Mouse (Mus musculus): ENCODE data around the gene Git1.

Gene Git1

DNA sequence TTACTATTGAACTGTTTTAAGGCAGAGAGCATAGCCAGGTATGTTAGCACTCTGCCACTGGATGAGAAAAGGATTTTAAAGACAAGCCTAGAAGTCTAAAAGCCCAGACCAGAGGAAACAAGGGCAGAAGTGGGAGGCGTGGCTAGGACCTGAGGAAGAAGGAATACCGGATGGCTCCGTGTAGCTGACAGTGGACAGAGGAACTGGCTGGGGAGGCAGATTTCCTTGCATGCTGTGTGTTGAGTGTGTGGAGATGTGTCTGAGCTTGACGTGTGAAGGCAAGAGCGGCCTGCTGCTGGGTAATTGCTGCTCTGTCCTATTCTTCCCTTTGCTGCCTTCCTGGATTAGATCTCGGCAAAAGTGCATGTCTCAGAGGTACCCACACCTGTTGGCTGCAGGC, 9.1 kb downstream of the Git1 start:
- DNase-seq (ENCODE audit: low read depth) = no peak

DNA sequence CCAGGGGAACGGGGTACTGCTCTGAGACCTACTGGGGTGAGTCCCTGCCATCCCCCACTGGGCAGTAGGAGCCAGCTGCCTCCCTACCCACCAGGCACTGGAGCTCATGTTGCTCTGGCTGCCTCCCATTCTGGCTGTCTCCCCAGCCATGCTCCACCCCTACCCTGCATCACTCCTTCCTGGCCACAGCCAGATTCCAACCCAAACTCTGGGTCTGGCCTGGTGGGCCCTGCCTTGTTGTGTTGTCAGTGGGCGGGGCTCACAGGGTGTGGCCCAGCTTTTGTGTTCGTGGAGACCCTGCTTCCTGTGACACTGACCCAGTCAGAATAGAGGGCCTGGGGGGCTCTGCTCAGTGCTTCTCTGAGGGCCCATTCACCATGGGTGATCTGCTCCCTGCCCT, 10.1 kb downstream of the Git1 start:
- no peak for DNase-seq (ENCODE audit: low read depth)

DNA sequence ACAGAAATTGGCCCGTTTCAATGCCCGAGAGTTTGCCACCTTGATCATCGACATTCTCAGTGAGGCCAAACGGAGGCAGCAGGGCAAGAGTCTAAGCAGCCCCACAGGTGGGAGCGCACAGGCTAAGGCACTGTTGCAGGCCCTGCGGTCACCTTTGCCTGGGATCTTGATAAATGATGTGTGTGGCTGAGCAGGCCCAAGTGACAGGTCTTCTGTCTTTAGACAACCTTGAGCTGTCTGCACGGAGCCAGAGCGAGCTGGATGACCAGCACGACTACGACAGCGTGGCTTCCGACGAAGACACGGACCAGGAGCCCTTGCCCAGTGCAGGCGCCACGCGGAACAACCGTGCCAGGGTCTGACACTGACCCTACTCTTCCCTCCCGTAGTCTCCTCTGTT, 11.0 kb downstream of the Git1 start:
- no peak for DNase-seq (ENCODE audit: low read depth)

DNA sequence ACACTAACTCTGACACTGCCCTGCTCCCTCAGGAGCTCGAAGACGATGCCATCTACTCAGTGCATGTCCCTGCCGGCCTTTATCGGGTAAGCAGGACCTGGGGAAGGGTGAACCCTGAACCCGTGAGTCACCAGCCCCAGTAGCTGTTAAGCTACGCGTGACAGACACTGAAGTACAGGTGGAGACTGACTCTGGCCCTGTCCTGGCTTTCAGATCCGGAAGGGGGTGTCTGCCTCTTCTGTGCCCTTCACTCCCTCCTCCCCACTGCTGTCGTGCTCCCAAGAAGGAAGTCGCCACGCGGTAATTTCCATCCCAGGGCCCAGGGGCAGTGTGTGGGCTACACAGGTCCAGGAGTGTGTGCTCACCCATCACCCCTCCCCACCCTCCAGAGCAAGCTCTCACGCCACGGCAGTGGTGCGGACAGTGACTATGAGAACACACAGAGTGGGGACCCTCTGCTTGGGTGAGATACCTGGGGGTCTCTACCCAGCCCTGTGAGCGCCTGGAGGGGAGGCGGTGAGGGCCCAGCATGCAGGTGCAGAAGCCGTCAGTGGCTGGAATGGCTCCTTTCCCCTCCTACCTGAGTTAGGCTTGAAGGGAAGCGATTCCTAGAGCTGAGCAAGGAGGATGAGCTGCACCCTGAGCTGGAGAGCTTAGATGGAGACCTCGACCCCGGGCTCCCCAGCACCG, 12.1 kb downstream of the Git1 start:
- DNase-seq (ENCODE audit: low read depth) = no peak

DNA sequence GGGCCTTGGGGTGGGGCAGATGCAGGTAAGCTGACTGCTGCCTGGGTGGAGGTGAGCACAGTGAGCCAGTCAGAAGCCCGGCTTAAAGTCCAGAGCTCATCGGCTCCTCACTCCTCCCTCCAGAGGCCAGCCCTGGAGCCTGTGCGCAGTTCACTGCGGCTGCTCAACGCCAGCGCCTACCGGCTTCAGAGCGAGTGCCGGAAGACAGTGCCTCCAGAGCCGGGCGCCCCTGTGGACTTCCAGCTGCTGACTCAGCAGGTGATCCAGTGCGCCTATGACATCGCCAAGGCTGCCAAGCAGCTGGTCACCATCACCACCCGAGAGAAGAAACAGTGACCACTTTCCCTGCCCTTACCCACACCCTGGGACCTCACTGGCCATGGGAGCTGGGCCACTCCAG, 12.9 kb downstream of the Git1 start:
- DNase-seq (ENCODE audit: low read depth) = no peak

DNA sequence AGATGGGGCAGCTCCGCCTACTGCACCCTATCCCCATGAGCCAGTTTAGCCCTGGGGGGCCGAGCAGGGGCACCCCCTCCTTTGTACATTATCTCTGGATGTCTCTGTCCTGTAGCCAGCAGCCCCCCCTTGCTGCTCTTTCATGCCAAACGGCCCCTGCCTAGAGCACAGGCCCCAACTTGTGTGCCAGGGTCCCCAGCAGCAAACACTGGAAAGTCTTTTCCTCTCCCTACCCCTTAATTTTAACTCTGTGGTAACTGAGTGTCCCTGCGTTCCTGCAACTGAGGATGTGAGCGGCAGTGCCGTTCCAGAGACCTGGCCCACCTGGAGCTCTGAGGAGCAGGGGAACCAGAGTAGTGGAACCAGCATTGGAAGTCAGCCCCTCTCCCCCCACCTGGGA, 13.6 kb downstream of the Git1 start:
- no peak for DNase-seq (ENCODE audit: low read depth)

DNA sequence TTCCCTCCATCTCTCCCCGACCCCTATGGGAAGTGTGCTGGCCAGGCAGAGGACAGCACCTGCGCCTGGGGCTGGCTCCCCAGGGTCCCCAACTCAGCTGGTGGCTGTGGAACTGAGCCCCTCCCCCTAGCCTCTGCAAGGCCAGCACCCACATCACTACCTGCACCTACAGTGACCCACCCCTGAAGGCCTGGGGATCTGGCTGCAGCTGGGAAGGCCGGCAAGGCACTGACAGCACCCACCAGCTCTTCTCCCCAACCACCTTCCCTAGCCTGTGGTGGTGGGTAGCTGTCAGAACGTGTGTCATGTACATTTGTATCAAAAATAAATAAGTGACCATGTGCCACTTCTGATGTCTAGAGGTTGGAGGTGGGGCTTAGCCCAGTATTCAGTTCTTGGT, 14.1 kb downstream of the Git1 start:
- DNase-seq (ENCODE audit: low read depth) = no peak

DNA sequence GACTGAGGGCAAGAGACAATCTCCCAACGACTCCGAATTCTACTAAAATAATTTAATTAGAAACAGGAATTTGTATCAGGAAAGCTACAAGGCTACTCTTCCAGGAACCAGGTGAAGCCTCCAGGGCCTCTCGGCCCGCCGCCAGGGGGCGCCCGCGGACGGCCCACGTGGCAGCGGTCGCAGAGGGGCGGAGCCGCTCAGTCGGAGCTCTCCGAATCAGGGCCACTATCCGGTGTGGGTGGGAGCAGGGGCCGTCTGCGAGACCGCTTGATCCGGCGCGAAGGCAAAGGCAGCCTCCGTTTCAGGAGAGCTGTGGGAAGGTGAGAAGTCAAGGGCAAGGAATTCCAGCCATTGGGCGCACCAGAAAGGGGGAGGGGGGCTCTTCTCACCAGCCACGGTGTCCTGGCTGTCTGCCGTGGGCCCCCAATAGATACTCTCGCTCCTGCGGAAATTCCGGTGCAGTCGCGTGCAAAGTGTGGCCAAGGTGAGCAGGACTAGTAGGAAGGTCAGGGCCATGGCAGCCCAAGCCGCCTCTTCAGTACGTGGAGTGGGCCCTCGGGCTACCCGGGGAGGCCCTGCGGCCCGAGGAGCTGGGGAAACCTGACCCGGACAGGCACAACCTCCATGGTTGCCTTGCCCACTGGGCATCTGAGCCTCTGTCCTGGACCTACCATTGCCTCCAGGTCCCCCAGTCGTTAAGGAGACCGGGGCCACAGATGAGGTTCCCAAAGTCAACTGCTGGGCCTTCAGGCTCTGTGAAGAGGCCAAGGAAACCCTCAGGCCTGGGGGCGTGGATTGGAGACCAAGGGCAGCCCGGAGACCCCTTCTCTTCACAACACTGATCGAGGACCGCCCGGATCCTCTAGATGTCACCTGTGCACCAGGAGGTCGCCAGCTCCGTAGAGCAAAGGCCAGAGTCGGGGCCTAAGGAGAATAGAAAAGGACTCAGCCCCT, 15.0 kb downstream of the Git1 start:
- peak; percentile 80 for DNase-seq (ENCODE audit: low read depth)

DNA sequence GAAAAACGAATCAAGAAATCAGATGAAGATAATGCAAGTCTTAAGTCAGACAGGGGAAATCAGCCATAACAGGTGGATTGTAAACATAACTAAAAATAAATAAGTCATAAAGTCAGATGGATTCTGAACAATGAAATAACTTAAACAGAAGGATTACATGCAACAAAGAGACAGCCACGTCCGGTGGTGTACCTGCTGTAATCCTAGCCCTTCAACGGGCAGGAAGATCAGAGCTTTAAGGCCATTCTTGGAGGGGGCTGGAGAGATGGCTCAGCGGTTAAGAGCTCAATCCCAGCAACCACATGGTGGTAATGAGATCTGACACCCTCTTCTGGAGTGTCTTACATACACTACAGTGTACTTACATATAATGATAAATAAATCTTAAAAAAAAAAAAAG, 18.0 kb downstream of the Git1 start:
- DNase-seq (ENCODE audit: low read depth) = no peak

DNA sequence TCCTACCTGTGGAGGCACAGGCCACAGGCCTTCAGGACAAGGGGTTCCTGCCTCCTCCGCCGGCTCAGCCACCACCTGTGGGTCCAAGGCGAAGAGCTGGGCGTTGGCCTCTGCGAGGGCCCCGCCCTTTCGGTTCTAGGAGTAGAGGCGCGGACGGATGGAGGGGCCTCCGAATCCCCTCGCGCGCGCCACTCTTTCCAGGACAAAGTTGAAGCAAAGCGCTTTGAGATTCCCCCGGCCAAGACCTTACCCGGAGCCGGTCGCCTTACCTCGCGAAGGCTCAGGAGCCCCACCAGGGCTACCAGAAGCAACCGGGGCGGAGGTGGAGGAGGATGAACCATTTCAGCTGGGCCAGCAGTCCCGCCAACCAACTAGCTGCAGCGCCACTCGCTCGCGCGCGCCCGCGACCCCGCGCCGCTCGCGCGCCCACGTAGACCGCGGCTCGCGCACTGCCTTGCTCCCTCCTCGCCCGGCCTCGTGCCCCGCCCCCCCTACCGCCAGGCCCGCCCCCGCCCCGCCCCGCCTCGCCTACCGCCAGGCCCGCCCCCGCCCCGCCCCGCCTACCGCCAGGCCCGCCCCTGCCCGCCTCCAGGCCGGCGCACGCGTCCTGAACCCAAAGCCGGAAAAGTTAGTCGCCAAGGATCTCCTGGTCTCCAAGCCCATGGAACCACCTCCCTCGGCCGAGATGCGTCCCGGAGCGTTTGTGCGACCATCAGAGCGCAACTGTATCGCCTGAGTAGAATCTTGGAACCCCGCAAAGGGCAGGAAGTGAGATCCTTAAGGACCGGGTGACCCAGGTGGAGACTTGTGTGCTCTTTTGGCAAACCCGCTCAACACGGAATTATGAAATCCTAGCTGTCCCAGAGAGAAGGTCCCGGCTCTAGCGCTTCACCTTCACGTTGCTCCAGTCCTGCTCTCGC, 19.8 kb downstream of the Git1 start:
- peak; percentile 85 for DNase-seq (ENCODE audit: low read depth)

DNA sequence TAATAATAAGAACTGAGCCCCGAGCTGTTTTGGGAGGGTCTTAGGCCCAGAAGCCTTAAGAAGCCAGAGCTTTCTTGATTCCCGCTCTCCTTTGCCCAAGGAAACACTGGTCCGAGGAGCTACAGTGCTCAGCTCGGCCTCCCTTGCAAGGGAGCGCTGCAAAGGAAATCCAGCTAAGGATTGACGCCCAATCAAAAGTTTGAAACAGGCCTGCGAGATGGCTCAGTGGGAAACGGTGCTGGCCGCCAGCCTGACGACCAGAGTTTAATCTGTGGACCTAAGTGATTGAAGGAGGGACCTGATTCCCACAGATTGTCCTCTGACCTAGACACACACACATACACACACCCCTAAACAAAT, 20.4 kb downstream of the Git1 start:
- peak; percentile 76 for DNase-seq (ENCODE audit: low read depth)

DNA sequence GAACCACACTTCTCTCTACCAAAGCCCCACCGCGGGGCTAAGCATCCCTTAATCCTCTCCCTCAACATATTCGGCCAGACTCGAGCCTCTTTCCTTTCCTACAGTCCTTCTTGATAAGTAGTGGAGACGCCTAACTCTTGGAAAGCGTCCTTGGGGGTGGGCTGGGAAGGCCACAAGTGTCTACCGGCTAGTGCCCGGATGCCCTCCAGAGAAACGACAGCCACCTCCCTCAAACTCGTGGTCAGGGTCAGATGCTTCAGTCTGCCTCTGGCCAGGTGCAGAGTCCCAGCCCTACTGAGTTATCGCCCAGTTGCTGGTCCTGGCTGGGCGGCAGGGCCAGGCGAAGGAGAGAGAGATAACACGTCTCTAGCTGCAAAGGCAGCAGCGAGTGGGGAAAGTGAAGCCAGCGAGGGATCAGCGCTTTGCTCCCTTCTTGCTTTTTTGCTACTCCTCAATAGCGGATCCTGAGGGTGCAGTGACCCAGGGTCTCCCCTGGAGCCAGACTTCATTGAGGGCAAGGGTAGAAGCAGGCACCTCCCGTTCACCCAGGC, 21.0 kb downstream of the Git1 start:
- no peak for DNase-seq (ENCODE audit: low read depth)

DNA sequence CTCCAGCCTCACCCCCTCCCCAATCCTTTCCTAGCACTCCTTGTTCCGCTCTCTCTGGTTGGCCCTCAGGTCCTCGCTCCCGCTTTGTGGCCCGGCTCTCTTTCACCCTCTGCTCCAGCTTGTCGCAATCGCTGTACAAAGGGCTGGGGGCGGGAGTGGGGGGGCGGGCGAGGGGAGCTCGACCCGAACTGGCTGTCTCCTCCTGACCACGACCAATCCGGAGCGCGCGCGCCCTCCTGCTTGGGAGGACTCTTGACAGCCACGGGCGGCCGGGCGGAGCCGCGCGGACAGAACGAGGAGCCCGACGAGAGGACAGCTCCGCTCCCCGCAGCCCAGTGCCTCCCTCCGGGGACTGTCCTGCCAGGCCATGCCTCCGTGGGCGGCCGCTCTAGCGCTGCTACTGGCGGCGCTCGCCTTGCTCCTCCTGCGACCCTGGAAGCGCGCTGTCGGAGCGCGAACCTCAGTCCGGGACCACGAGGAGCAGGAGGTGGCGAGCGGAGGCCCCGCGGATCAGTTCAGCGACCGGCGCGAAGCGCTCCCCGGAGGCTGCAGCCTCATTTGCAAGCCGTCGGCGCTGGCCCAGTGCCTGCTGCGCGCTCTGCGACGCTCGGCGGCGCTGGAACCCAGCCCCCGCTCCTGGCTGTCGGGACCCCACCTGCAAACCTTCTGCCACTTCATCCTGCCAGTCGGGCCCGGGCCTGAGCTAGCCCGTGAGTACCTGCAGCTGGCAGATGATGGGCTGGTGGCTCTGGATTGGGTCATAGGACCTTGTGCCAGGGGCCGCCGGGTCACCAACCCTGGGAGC, 21.7 kb downstream of the Git1 start, which contains the start of gene Abhd15:
Abhd15 (plus strand) TSS at position 290 of the 805 bp plus-strand sequence.
- DNase-seq (ENCODE audit: low read depth) = peak; percentile 93

DNA sequence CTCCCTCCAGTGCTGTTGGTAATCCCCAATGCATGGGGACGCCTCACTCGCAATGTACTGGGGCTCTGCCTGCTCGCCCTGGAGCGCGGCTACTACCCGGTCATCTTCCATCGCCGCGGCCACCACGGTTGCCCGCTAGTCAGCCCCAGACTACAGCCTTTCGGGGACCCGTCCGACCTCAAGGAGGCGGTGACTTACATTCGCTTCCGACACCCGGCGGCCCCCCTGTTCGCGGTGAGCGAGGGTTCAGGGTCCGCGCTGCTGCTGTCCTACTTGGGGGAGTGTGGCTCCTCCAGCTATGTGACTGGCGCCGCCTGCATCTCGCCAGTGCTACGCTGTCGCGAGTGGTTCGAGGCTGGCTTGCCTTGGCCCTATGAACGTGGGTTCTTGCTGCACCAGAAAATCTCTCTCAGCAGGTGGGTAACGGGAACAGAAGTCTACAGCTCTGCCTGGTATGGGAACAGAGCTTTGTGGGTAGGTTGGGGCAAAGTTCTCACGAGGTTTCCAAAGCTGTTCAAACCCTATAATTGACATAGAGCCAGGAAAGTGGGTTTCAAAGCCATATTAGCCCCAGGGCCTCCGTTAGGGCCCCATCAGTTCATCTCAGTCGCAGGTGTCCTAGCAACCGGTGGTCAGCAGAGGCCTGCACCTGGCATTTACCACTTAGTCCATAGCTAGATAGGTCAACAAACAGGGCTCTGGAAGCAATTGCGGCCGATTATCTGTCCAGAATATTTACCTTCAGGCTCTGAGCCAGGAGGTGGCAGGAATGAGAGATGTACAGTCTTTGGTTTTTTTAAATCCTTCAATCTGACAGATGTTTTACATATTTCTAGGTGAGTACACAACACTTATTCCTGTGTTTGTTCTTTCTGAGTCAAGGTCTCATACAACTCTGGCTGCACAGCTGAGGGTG, 22.5 kb downstream of the Git1 start, which contains the start of gene Trp53i13:
Trp53i13 (minus strand) TSS at position 344 of the 916 bp plus-strand sequence.
- peak; percentile 69 for DNase-seq (ENCODE audit: low read depth)

DNA sequence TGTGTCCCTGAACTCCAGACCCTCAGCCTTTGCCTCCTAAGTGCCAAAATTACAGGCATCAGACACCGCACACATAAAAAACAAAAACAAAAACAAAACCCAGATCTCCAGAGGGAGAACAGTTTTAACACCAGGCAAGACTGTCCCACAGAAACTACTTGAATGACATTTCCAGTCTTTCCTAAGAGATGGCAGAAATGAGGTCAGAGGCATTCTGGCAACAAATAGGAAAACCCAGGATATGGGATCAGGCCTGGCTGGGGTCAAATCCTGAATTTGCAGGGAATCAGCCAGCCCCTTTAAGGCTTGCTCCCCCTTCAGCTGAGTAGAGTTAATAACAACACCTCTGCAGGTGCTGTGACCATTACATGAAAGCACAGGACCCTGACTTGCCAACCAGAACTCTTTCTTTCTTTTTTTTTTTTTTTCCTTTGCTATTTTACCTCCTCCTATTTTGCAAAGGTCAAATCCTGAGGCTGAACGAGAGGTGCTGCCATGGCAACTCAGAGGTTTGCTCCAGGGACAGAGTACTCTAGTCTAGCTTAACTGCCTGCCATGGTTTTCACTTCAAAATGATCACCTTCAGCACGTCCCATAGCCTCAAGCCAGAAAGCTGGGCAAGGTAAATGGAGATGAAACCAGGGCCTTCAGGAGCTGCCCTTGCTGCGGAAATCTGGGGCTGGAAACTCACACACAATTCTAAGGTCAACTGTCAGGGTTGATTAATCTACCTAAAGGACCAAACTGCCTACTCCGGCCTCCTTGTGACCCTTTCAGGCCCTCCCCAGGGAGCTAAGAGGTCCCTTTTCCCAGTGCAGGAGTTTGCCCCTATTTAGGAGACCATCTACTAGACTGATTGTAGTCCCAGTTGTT, 23.4 kb downstream of the Git1 start:
- DNase-seq (ENCODE audit: low read depth) = no peak

DNA sequence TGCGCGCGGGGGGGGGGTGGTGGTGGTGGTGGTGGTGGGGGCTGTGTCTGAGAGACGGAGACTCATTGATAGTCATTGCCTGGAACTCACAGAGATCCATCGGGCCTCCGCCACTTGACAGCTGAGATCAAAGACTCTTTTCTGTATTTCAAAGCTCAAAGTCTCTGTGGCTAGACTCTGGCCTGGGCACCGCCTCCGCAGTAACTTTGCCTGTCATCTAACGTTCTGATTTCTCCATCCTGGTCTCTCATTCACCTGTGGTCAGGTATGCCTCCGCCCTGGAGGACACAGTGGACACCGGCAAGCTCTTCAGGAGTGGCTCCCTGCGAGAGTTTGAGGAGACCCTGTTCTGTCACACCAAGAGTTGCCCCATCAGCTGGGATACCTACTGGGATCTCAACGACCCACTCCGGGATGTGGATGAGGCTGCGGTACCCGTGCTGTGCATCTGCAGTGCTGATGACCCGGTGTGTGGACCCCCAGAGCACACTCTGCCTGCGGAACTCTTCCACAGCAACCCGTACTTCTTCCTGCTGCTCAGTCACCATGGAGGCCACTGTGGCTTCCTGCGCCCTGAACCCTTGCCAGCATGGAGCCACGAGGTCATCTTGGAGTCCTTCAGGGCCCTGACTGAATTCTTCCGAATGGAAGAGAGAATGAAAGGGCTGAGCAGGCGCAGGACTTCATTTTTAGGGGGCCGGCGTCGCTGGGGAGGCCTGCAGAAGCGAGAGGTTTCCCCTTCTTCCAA, 24.9 kb downstream of the Git1 start:
- DNase-seq (ENCODE audit: low read depth) = peak; percentile 40

DNA sequence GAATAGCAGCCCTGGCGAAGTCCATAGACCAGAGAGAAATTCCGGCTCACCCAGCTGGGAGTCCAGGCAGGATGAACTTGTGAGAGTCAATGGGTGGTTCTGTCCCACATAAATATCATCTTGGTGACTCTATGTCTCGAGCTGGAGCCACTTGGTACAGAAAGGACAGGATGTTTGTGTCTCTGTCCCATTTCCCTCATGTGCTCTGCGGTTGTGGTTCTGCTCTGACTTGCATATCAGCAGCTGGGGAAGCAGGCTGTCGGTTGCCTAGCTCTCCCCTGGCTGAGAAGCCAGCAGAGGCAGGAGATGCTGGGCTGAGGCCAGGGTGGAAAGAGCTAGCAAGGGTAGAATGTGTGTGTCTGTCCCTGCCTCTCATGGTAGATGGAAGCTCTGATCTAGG, 25.7 kb downstream of the Git1 start, which contains the start of gene Gm10392:
Gm10392 (minus strand) TSS at position 156 of the 400 bp plus-strand sequence.
- peak; percentile 94 for DNase-seq (ENCODE audit: low read depth)

All from 416B (cell line).